8 mouse cellular contexts compared by ENCODE assay signal in the genomic region with DNA sequence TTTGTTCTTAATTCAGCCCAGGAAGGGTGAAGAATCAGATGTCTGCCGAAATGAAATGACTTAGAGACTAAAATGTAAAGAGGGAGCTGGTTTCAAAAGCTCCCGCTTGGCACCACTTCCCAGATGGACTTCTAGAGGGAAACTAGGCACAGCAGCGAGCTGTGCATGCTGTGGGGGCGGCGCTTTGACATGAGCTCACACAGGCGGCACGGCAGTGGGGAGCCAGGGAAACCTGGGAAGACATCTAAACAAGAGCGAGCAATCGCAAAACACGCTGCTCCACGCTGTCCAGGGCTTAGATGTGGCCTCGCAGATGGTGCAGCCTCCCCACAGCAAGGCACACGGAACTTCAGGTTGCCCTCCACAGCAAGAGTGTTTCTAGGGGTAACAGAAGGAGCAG. TPM values are rescaled to one million over a fixed set of nuclear protein-coding genes. Genes with fewer than 3 reads are reported as not detected.
DNase-seq lines count a peak whose midpoint lies in the region; ATAC-seq and TF ChIP-seq lines count a peak whose summit lies in the region.

No protein-coding gene starts in this region.

- no peak for TF ChIP-seq POLR2A in small intestine, adult 2 months (IDR thresholded peaks at IDR 0.05; ENCODE audit: low read depth, low read length)

- ATAC-seq in lung, embryonic 15.5 days (ENCODE audit: borderline replicate concordance, extremely low read depth, low FRiP score, low TSS enrichment), result 0 out of 2 replicates have a peak, but pooled peaks have one; percentile 20
- 0 out of 2 replicates have a peak, but pooled peaks have one; percentile 5 for ATAC-seq in hindbrain, embryonic 16.5 days
- ATAC-seq in granulocyte monocyte progenitor cell, adult 5-6 weeks (replicated peaks; ENCODE audit: poor library complexity, severe bottlenecking), result no peak

- WGBS in heart, embryonic 10.5 days, result 39% methylated on average over 13 of the region's 13 CpGs
- 39% methylated on average over 13 of the region's 13 CpGs for WGBS in lung, embryonic 15.5 days
- 32% methylated on average over 13 of the region's 13 CpGs for WGBS in hindbrain, embryonic 16.5 days
- WGBS in small intestine, adult 2 months, result 83% methylated on average over 13 of the region's 13 CpGs

- intact Hi-C loops in heart, postnatal 14 days (cut with DNase I), result loop anchor here (5.0 kb wide), 1 partner anchor 39 kb away; no protein-coding TSS in a partner anchor

- no peaks in the 10 kb centered on the region for H3K27me3 ChIP-seq in heart, embryonic 10.5 days (ENCODE audit: insufficient read depth, poor library complexity, severe bottlenecking)
- H3K27me3 ChIP-seq in lung, embryonic 15.5 days, result no peaks in the 10 kb centered on the region
- no peaks in the 10 kb centered on the region for H3K27me3 ChIP-seq in hindbrain, embryonic 16.5 days (replicated peaks; ENCODE audit: control insufficient read depth, insufficient read depth, low read length)
- no peaks in the 10 kb centered on the region for H3K27me3 ChIP-seq in small intestine, adult 2 months (ENCODE audit: control insufficient read depth, insufficient read depth, low read length)

- peaks cover 98% of the 10 kb centered on the region for H3K4me1 ChIP-seq in heart, embryonic 10.5 days
- peaks cover 89% of the 10 kb centered on the region for H3K4me1 ChIP-seq in lung, embryonic 15.5 days
- peaks cover 44% of the 10 kb centered on the region for H3K4me1 ChIP-seq in hindbrain, embryonic 16.5 days (ENCODE audit: control insufficient read depth, insufficient read depth, low read depth, low read length)
- peaks cover 38% of the 10 kb centered on the region for H3K4me1 ChIP-seq in small intestine, adult 2 months (ENCODE audit: control insufficient read depth, insufficient read depth, insufficient read length, low read length)

- no peak for DNase-seq in heart, embryonic 10.5 days (ENCODE audit: low spot score)
- no peak for DNase-seq in heart, postnatal 14 days
- no peak for DNase-seq in lung, postnatal 10 days
- no peak for DNase-seq in gastrocnemius, postnatal 25 days

- H3K9me3 ChIP-seq in heart, embryonic 10.5 days, result no peaks in the 10 kb centered on the region
- no peaks in the 10 kb centered on the region for H3K9me3 ChIP-seq in lung, embryonic 15.5 days
- H3K9me3 ChIP-seq in hindbrain, embryonic 16.5 days (ENCODE audit: control insufficient read depth, low read length), result no peaks in the 10 kb centered on the region

- H3K9ac ChIP-seq in lung, embryonic 15.5 days, result no peak overlapping the region
- H3K9ac ChIP-seq in hindbrain, embryonic 16.5 days (ENCODE audit: low read depth, low read length), result peak overlapping the region; percentile 41; the same call in 1 of the 2 replicates

- peak overlapping the region; percentile 9; the same call in 1 of the 2 replicates for H3K4me3 ChIP-seq in heart, embryonic 10.5 days
- H3K4me3 ChIP-seq in lung, embryonic 15.5 days, result no peak overlapping the region
- no peak overlapping the region for H3K4me3 ChIP-seq in hindbrain, embryonic 16.5 days (ENCODE audit: low read length)
- no peak overlapping the region for H3K4me3 ChIP-seq in small intestine, adult 2 months (ENCODE audit: low read depth, low read length)

- TF ChIP-seq CTCF in small intestine, adult 2 months (IDR thresholded peaks at IDR 0.05; ENCODE audit: extremely low read depth, insufficient read length, insufficient replicate concordance, low read depth, low read length), result no peak

- peak overlapping the region; percentile 86 for H3K27ac ChIP-seq in heart, embryonic 10.5 days
- H3K27ac ChIP-seq in lung, embryonic 15.5 days, result peak overlapping the region; percentile 71
- H3K27ac ChIP-seq in hindbrain, embryonic 16.5 days (ENCODE audit: low read depth, low read length), result peak overlapping the region; percentile 72
- H3K27ac ChIP-seq in small intestine, adult 2 months (ENCODE audit: insufficient read depth, low read depth, low read length), result peak overlapping the region; percentile 14

- peaks cover 36% of the 10 kb centered on the region for H3K36me3 ChIP-seq in heart, embryonic 10.5 days
- H3K36me3 ChIP-seq in lung, embryonic 15.5 days, result no peaks in the 10 kb centered on the region; the same call in 1 of the 2 replicates
- no peaks in the 10 kb centered on the region for H3K36me3 ChIP-seq in hindbrain, embryonic 16.5 days (ENCODE audit: control insufficient read depth, insufficient read depth, low read length)
- peaks cover 7% of the 10 kb centered on the region for H3K36me3 ChIP-seq in small intestine, adult 2 months (ENCODE audit: control insufficient read depth, insufficient read depth, low read length)

- H3K4me2 ChIP-seq in lung, embryonic 15.5 days, result 0 out of 2 replicates have a peak overlapping the region, but pooled peaks have one; percentile 5
- no peak overlapping the region for H3K4me2 ChIP-seq in hindbrain, embryonic 16.5 days (ENCODE audit: low read length)

RNA-seq across cellular contexts. Expression of a gene that starts 23.2 kb away (rescaled TPM):
- 134 and 287 TPM in 2 replicates for polyA plus RNA-seq in heart, embryonic 10.5 days (2016; fragmentation: Nextera tagmentation; extraction: Ambion mirVana)
- 10 to 100 TPM; 68.3 to 68.5 TPM for total RNA-seq in heart, postnatal 14 days (2021)
- polyA plus RNA-seq in lung, embryonic 15.5 days (2015; fragmentation: Nextera tagmentation; extraction: Ambion mirVana), result 317 and 326 TPM in 2 replicates
- 239 and 258 TPM in 2 replicates for polyA plus RNA-seq in hindbrain, embryonic 16.5 days (2015; fragmentation: Nextera tagmentation; extraction: Ambion mirVana)
- polyA plus RNA-seq in small intestine, adult 2 months (2012; rRNA removed), result 59.8 and 93.3 TPM in 2 replicates
- 930 and 1,115 TPM in 2 replicates for total RNA-seq in granulocyte monocyte progenitor cell, adult 5-6 weeks (2014; fragmentation: Nextera tagmentation)
- total RNA-seq in granulocyte monocyte progenitor cell, adult 5-6 weeks (2017), result 1,419 and 1,485 TPM in 2 replicates
- total RNA-seq in gastrocnemius, postnatal 25 days (2021), result 10 to 100 TPM; 61.8 to 62.6 TPM

Comparison
In these comparisons a context has a peak if more than half of its experiments do, and no peak if none do; other contexts are left out.
1. H3K27ac ChIP-seq: peak in every context shown above with its lines; median percentile 86 in heart, embryonic 10.5 days; 72 in hindbrain, embryonic 16.5 days; 71 in lung, embryonic 15.5 days; 14 in small intestine, adult 2 months.